Mouse (Mus musculus) spleen, postnatal 14 days (tissue): Measurements from ENCODE around the gene Msh5.
"Not testable (repeated sequence)": the region's sequence is repeated elsewhere in the genome, so short reads cannot be mapped to it uniquely, and the experiment has no call there.

Source experiments
- DNase-seq, 2 experiments: peaks; one replicate each; pipeline ENCODE4 v3.0.0; 2021 to 2022; ENCODE audit warnings: low spot score in 2 of 2

Msh5 gene

GRCm38 (mm10) chr17:35023756-35024155 is 22.8 kb downstream of the Msh5 start:
- DNase-seq, result no peak

GRCm38 (mm10) chr17:35023221-35023620 is 23.3 kb downstream of the Msh5 start:
- no peak for DNase-seq

GRCm38 (mm10) chr17:35022541-35023060 is 23.9 kb downstream of the Msh5 start:
- DNase-seq, result no peak

- no peak for DNase-seq
These were observed 24.6 kb downstream of the Msh5 start for GRCm38 (mm10) chr17:35021842-35022477.

- peak; percentile 75 to 89 for DNase-seq
These were observed 25.3 kb downstream of the Msh5 start for GRCm38 (mm10) chr17:35021163-35021808.

GRCm38 (mm10) chr17:35020551-35020950 is 26.0 kb downstream of the Msh5 start:
- DNase-seq, result no peak

GRCm38 (mm10) chr17:35019894-35020293 is 26.7 kb downstream of the Msh5 start:
- DNase-seq, result no peak

- DNase-seq, result no peak
These were observed 28.4 kb downstream of the Msh5 start for GRCm38 (mm10) chr17:35018171-35018570.

- DNase-seq, result no peak
These were observed 28.9 kb downstream of the Msh5 start for GRCm38 (mm10) chr17:35017706-35018030.

- DNase-seq, result no peak
These were observed 29.5 kb downstream of the Msh5 start for GRCm38 (mm10) chr17:35016791-35017705.

GRCm38 (mm10) chr17:35016376-35016775 is 30.2 kb downstream of the Msh5 start, which contains the start of gene Vwa7:
Vwa7 (plus strand) TSS chr17:35016579.
- no peak for DNase-seq

- DNase-seq, result no peak
These were observed 31.2 kb downstream of the Msh5 start for GRCm38 (mm10) chr17:35015296-35015695.

GRCm38 (mm10) chr17:35013221-35013620 is 33.3 kb downstream of the Msh5 start:
- no peak for DNase-seq

- DNase-seq, result no peak
These were observed 34.1 kb downstream of the Msh5 start for GRCm38 (mm10) chr17:35012430-35012829.

GRCm38 (mm10) chr17:35011440-35011839 is 35.1 kb downstream of the Msh5 start:
- no peak for DNase-seq

- DNase-seq, result no peak
These were observed 37.0 kb downstream of the Msh5 start for GRCm38 (mm10) chr17:35009586-35009985.

- DNase-seq, result no peak
These were observed 39.1 kb downstream of the Msh5 start for GRCm38 (mm10) chr17:35007387-35007991.

- DNase-seq, result not testable (repeated sequence)
These were observed 40.6 kb downstream of the Msh5 start for GRCm38 (mm10) chr17:35005902-35006301.

GRCm38 (mm10) chr17:35005158-35005557 is 41.4 kb downstream of the Msh5 start:
- DNase-seq, result no peak

- no peak for DNase-seq
These were observed 42.3 kb downstream of the Msh5 start for GRCm38 (mm10) chr17:35004075-35004717.
